Mouse (Mus musculus): Measurements from ENCODE around the gene Apln.

DNA sequence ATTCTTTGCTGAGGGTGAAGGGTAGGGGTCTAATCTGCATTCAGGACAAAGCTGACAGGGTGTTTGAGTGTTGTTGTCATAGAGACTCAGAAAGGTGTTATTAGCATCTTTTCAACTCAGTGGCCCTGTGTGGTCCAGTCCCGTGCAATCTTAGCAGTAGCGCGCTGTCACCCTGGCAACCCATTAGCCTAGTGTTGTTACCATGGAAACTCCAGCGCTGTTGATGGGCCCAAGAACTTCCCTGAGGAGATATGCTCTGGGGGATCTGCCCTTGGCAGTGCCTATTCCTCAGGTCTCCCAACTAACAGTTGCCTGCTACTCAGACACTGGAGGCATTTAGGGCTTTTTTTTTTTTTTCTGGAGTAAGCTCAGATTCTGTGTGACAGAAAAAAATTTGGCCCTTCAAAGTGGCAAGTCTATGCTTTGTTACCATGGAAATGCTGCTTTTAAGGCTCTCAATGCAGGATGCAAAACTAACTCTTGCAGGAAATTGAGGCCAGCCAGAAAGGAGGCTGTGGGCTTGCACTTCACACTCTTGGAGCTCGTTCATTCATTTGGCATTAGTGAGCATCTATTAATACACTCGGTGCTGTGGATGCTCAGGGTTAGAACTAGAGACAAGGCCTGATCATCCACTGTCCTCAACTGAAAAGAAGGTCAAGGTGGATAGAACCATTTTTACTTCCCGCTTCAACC lies 17.6 kb downstream of the Apln start:
- no peak for TF ChIP-seq ZC3H11A (IDR thresholded peaks at IDR 0.05; ENCODE audit: low read depth, low read length)
- TF ChIP-seq CTCF (IDR thresholded peaks at IDR 0.05 in 2 of 3, conservative IDR thresholded peaks at IDR 0.05 in 1 of 3; ENCODE audit: control insufficient read depth in 1 of 3, insufficient read depth in 1 of 3, low read depth in 2 of 3, low read length in 3 of 3, poor library complexity in 1 of 3, severe bottlenecking in 1 of 3) = no peak
- TF ChIP-seq ZNF384 (IDR thresholded peaks at IDR 0.05; ENCODE audit: low read depth, low read length) = no peak
